Mouse (Mus musculus): ENCODE results near the gene Nacc2. TPM values are rescaled to one million over a fixed set of nuclear protein-coding genes. Genes with fewer than 3 reads are reported as not detected.

Nacc2 gene
- total RNA-seq, 2 experiments from 2014 or later = 0.67 to 1.1 TPM

- peak; percentile 8; the same call in 1 of the 2 replicates for ATAC-seq (replicated peaks; ENCODE audit: poor library complexity)
Measured at GRCm38 (mm10) chr2:26139545-26140206, 16.7 kb upstream of the Nacc2 start.

GRCm38 (mm10) chr2:26139034-26139544 lies 16.1 kb upstream of the Nacc2 start:
- no peak for ATAC-seq (replicated peaks; ENCODE audit: poor library complexity)

- peak; percentile 51 for ATAC-seq (replicated peaks; ENCODE audit: poor library complexity)
Measured at GRCm38 (mm10) chr2:26138252-26139033, 15.4 kb upstream of the Nacc2 start.

- no peak for ATAC-seq (replicated peaks; ENCODE audit: poor library complexity)
Measured at GRCm38 (mm10) chr2:26134591-26134990, 11.6 kb upstream of the Nacc2 start.

GRCm38 (mm10) chr2:26132628-26133551 lies 9.9 kb upstream of the Nacc2 start:
- ATAC-seq (replicated peaks; ENCODE audit: poor library complexity) = peak; percentile 71

- no peak for ATAC-seq (replicated peaks; ENCODE audit: poor library complexity)
Measured at GRCm38 (mm10) chr2:26131327-26131726, 8.3 kb upstream of the Nacc2 start.

- ATAC-seq (replicated peaks; ENCODE audit: poor library complexity) = no peak
Measured at GRCm38 (mm10) chr2:26129962-26130361, 6.9 kb upstream of the Nacc2 start.

- ATAC-seq (replicated peaks; ENCODE audit: poor library complexity) = peak; percentile 40; the same call in 1 of the 2 replicates
Measured at GRCm38 (mm10) chr2:26129346-26129745, 6.3 kb upstream of the Nacc2 start.

- 0 out of 2 replicates have a peak, but pooled peaks have one; percentile 21 for ATAC-seq (replicated peaks; ENCODE audit: poor library complexity)
Measured at GRCm38 (mm10) chr2:26122171-26123078, 595 bp downstream of the Nacc2 start.

- ATAC-seq (replicated peaks; ENCODE audit: poor library complexity) = no peak
Measured at GRCm38 (mm10) chr2:26121541-26122083, 1.4 kb downstream of the Nacc2 start.

- ATAC-seq (replicated peaks; ENCODE audit: poor library complexity) = peak; percentile 63
Measured at GRCm38 (mm10) chr2:26119626-26120025, 3.4 kb downstream of the Nacc2 start.

- no peak for ATAC-seq (replicated peaks; ENCODE audit: poor library complexity)
Measured at GRCm38 (mm10) chr2:26119310-26119592, 3.8 kb downstream of the Nacc2 start.

GRCm38 (mm10) chr2:26118584-26119309 lies 4.3 kb downstream of the Nacc2 start:
- no peak for ATAC-seq (replicated peaks; ENCODE audit: poor library complexity)

- ATAC-seq (replicated peaks; ENCODE audit: poor library complexity) = no peak
Measured at GRCm38 (mm10) chr2:26117580-26117979, 5.4 kb downstream of the Nacc2 start.

- peak; percentile 49; the same call in 1 of the 2 replicates for ATAC-seq (replicated peaks; ENCODE audit: poor library complexity)
Measured at GRCm38 (mm10) chr2:26116550-26116949, 6.5 kb downstream of the Nacc2 start.

GRCm38 (mm10) chr2:26115215-26115614 lies 7.8 kb downstream of the Nacc2 start:
- no peak for ATAC-seq (replicated peaks; ENCODE audit: poor library complexity)

GRCm38 (mm10) chr2:26108237-26108636 lies 14.8 kb downstream of the Nacc2 start:
- no peak for ATAC-seq (replicated peaks; ENCODE audit: poor library complexity)

- no peak for ATAC-seq (replicated peaks; ENCODE audit: poor library complexity)
Measured at GRCm38 (mm10) chr2:26107011-26107410, 16.0 kb downstream of the Nacc2 start.

- ATAC-seq (replicated peaks; ENCODE audit: poor library complexity) = peak; percentile 42; the same call in 1 of the 2 replicates
Measured at GRCm38 (mm10) chr2:26106233-26106632, 16.8 kb downstream of the Nacc2 start.

Measured in megakaryocyte progenitor cell, adult 5-6 weeks (primary cell).